Mouse (Mus musculus) midbrain, embryonic 11.5 days (tissue): ENCODE measurements around the gene Otud7a. TPM values are rescaled to one million over a fixed set of nuclear protein-coding genes. Genes with fewer than 3 reads are reported as not detected.
A peak's percentile ranks its signal among the peaks of the same experiment; 100 is the strongest.
"Not testable (repeated sequence)": the region's sequence is repeated elsewhere in the genome, so short reads cannot be mapped to it uniquely, and the experiment has no call there.

Experiments used
- ATAC-seq: fragments of 200-750 bp; cut with Nextera tagmentation; 2 replicates; pipeline ENCODE4 v1.8.0; 2017; ENCODE audit warnings: moderate TSS enrichment, moderate library complexity; ENCODE audit not compliant: low FRiP score
- DNase-seq: peaks from one replicate; pipeline ENCODE4 v3.0.0; 2015; ENCODE audit warnings: low spot score; ENCODE audit errors: missing footprints
- H3K27ac ChIP-seq: fragments of 300-500 bp; sonication (generic); 2 replicates; pipeline ENCODE4 v1.5.1; 2014; ENCODE audit warnings: low read depth, low read length
- H3K27me3 ChIP-seq: fragments of 300-500 bp; sonication (generic); 2 replicates; pipeline ENCODE4 v1.6.1; 2014; ENCODE audit warnings: mild to moderate bottlenecking, low read length, moderate library complexity, mixed read lengths; ENCODE audit not compliant: control insufficient read depth, insufficient read depth
- H3K36me3 ChIP-seq: fragments of 300-500 bp; sonication (generic); 2 replicates; pipeline ENCODE4 v1.6.1; 2014; ENCODE audit warnings: mild to moderate bottlenecking, low read length, moderate library complexity, mixed read lengths; ENCODE audit not compliant: control insufficient read depth, insufficient read depth
- H3K4me1 ChIP-seq: fragments of 300-500 bp; sonication (generic); 2 replicates; pipeline ENCODE4 v1.6.1; 2014; ENCODE audit warnings: low read length; ENCODE audit not compliant: control insufficient read depth, insufficient read depth
- H3K4me2 ChIP-seq: fragments of 300-500 bp; sonication (generic); 2 replicates; pipeline ENCODE4 v1.6.1; 2014; ENCODE audit warnings: mild to moderate bottlenecking, moderate library complexity
- H3K4me3 ChIP-seq: fragments of 300-500 bp; sonication (generic); 2 replicates; pipeline ENCODE4 v1.5.1; 2014; ENCODE audit warnings: low read depth, low read length
- H3K9ac ChIP-seq: fragments of 300-500 bp; sonication (generic); 2 replicates; pipeline ENCODE4 v1.6.1; 2014; ENCODE audit warnings: low read length
- H3K9me3 ChIP-seq: fragments of 300-500 bp; sonication (generic); 2 replicates; pipeline ENCODE4 v1.6.1; 2016; ENCODE audit warnings: low read length; ENCODE audit not compliant: control insufficient read depth
- WGBS: fragments of 180-500 bp; shearing (Covaris S2); extraction: QIAGEN DNeasy Blood & Tissue Kit; methylation state at CpG from one replicate; pipeline ENCODE4 v1.1.7; 2014; 5-methylcytosine and 5-hydroxymethylcytosine counted together
- polyA plus RNA-seq: library from polyadenylated mRNA; unstranded; fragments of >200 nt; fragmentation: Nextera tagmentation; extraction: Ambion mirVana; gene quantifications from 2 replicates; pipeline ENCODE4 v1.2.1, GENCODE M21; 2014

Gene Otud7a
- polyA plus RNA-seq, 1 experiment from 2014 or later: 1.8 TPM

GRCm38 (mm10) chr7:63660261-63660660 lies 215.7 kb downstream of the Otud7a start:
- Histone ChIP-seq H3K4me1 (no peaks in the 10 kb centered on the region), H3K9ac (no peak overlapping the region), H3K27ac (no peak overlapping the region), H3K9me3 (peaks cover 2% of the 10 kb centered on the region; the same call in 1 of the 2 replicates), H3K36me3 (no peaks in the 10 kb centered on the region), H3K4me2 (no peak overlapping the region), H3K4me3 (no peak overlapping the region), H3K27me3 (no peaks in the 10 kb centered on the region)
- ATAC-seq: no peak
- no peak for DNase-seq
- WGBS: 92% methylated on average over 1 of the region's 1 CpGs

GRCm38 (mm10) chr7:63662757-63663156 lies 218.2 kb downstream of the Otud7a start:
- ATAC-seq: no peak
- Histone ChIP-seq H3K27ac (no peak overlapping the region), H3K4me3 (no peak overlapping the region), H3K4me2 (no peak overlapping the region), H3K9me3 (peaks cover 2% of the 10 kb centered on the region; the same call in 1 of the 2 replicates), H3K27me3 (no peaks in the 10 kb centered on the region), H3K9ac (no peak overlapping the region), H3K36me3 (no peaks in the 10 kb centered on the region), H3K4me1 (no peaks in the 10 kb centered on the region)
- DNase-seq: no peak
- WGBS: 93% methylated on average over 3 of the region's 3 CpGs

- H3K36me3 ChIP-seq: no peaks in the 10 kb centered on the region
- no peaks in the 10 kb centered on the region for H3K27me3 ChIP-seq
- H3K9me3 ChIP-seq: no peaks in the 10 kb centered on the region
- no peak overlapping the region for H3K27ac ChIP-seq
- no peak for DNase-seq
- H3K4me2 ChIP-seq: no peak overlapping the region
- ATAC-seq: no peak
- H3K9ac ChIP-seq: no peak overlapping the region
- H3K4me1 ChIP-seq: no peaks in the 10 kb centered on the region
- 91% methylated on average over 3 of the region's 3 CpGs for WGBS
- no peak overlapping the region for H3K4me3 ChIP-seq
Observed at GRCm38 (mm10) chr7:63665496-63665895, 220.9 kb downstream of the Otud7a start.

GRCm38 (mm10) chr7:63667986-63668741 lies 223.6 kb downstream of the Otud7a start:
- Histone ChIP-seq H3K36me3 (no peaks in the 10 kb centered on the region), H3K4me1 (no peaks in the 10 kb centered on the region), H3K9ac (no peak overlapping the region), H3K4me2 (no peak overlapping the region), H3K4me3 (no peak overlapping the region), H3K27ac (no peak overlapping the region), H3K9me3 (no peaks in the 10 kb centered on the region), H3K27me3 (no peaks in the 10 kb centered on the region)
- WGBS: 66% methylated on average over 15 of the region's 15 CpGs
- ATAC-seq: no peak
- DNase-seq: peak; percentile 82

- no peaks in the 10 kb centered on the region for H3K27me3 ChIP-seq
- no peak overlapping the region for H3K4me3 ChIP-seq
- H3K9ac ChIP-seq: no peak overlapping the region
- no peaks in the 10 kb centered on the region for H3K4me1 ChIP-seq
- H3K36me3 ChIP-seq: no peaks in the 10 kb centered on the region
- H3K4me2 ChIP-seq: no peak overlapping the region
- H3K9me3 ChIP-seq: no peaks in the 10 kb centered on the region
- DNase-seq: no peak
- WGBS: 82% methylated on average over 14 of the region's 14 CpGs
- H3K27ac ChIP-seq: no peak overlapping the region
- no peak for ATAC-seq
Observed at GRCm38 (mm10) chr7:63668951-63669350, 224.4 kb downstream of the Otud7a start.

GRCm38 (mm10) chr7:63670911-63671310 lies 226.4 kb downstream of the Otud7a start:
- H3K27ac ChIP-seq: not testable (repeated sequence)
- 80% methylated on average over 1 of the region's 1 CpGs for WGBS

GRCm38 (mm10) chr7:63671904-63672303 lies 227.4 kb downstream of the Otud7a start:
- Histone ChIP-seq H3K27ac (no peak overlapping the region), H3K9ac (no peak overlapping the region), H3K4me3 (no peak overlapping the region), H3K4me2 (no peak overlapping the region), H3K27me3 (no peaks in the 10 kb centered on the region), H3K9me3 (no peaks in the 10 kb centered on the region), H3K4me1 (no peaks in the 10 kb centered on the region), H3K36me3 (no peaks in the 10 kb centered on the region)
- DNase-seq (peak; percentile 94), ATAC-seq (peak; percentile 88)
- WGBS: 24% methylated on average over 3 of the region's 3 CpGs

More at GRCm38 (mm10) chr7:63670911-63671310, 226.4 kb downstream of the Otud7a start:
- not testable (repeated sequence) for H3K9ac ChIP-seq, DNase-seq, H3K4me1 ChIP-seq, H3K27me3 ChIP-seq, ATAC-seq, H3K4me3 ChIP-seq, H3K4me2 ChIP-seq, H3K9me3 ChIP-seq, H3K36me3 ChIP-seq

- H3K4me3 ChIP-seq: no peak overlapping the region
- ATAC-seq: no peak
- no peaks in the 10 kb centered on the region for H3K27me3 ChIP-seq
- H3K9me3 ChIP-seq: no peaks in the 10 kb centered on the region
- no peak overlapping the region for H3K9ac ChIP-seq
- H3K27ac ChIP-seq: no peak overlapping the region
- H3K36me3 ChIP-seq: no peaks in the 10 kb centered on the region
- no peak overlapping the region for H3K4me2 ChIP-seq
- no peak for DNase-seq
- 82% methylated on average over 5 of the region's 5 CpGs for WGBS
- H3K4me1 ChIP-seq: no peaks in the 10 kb centered on the region
Observed at GRCm38 (mm10) chr7:63676631-63677030, 232.1 kb downstream of the Otud7a start.

GRCm38 (mm10) chr7:63677149-63677548 lies 232.6 kb downstream of the Otud7a start:
- Histone ChIP-seq H3K36me3 (no peaks in the 10 kb centered on the region), H3K27ac (no peak overlapping the region), H3K9me3 (no peaks in the 10 kb centered on the region), H3K9ac (no peak overlapping the region), H3K4me2 (no peak overlapping the region), H3K4me3 (no peak overlapping the region), H3K27me3 (no peaks in the 10 kb centered on the region), H3K4me1 (no peaks in the 10 kb centered on the region)
- ATAC-seq: no peak
- DNase-seq: no peak
- WGBS: 68% methylated on average over 2 of the region's 2 CpGs
